Mouse (Mus musculus) lung, embryonic 14.5 days (tissue): ENCODE measurements around the gene Adamts18. TPM values are rescaled to one million over a fixed set of nuclear protein-coding genes. Genes with fewer than 3 reads are reported as not detected.

ENCODE experiments used
- ATAC-seq: fragments of 200-750 bp; cut with Nextera tagmentation; 2 replicates; pipeline ENCODE4 v1.8.0; 2017; ENCODE audit warnings: mild to moderate bottlenecking, moderate TSS enrichment, moderate library complexity; ENCODE audit not compliant: insufficient read depth
- DNase-seq: peaks from one replicate; pipeline ENCODE4 v3.0.0-alpha.2; 2015
- H3K27ac ChIP-seq: fragments of 300-500 bp; sonication (generic); 2 replicates; pipeline ENCODE4 v1.5.1; 2014; ENCODE audit warnings: low read depth, mild to moderate bottlenecking, moderate library complexity
- H3K27me3 ChIP-seq: fragments of 300-500 bp; sonication (generic); 2 replicates; pipeline ENCODE4 v1.6.1; 2014; ENCODE audit warnings: low read length, control low read depth; ENCODE audit not compliant: insufficient read depth
- H3K36me3 ChIP-seq: fragments of 300-500 bp; sonication (generic); 2 replicates; pipeline ENCODE4 v1.6.1; 2014; ENCODE audit warnings: control low read depth; ENCODE audit not compliant: insufficient read depth
- H3K4me1 ChIP-seq: fragments of 300-500 bp; sonication (generic); 2 replicates; pipeline ENCODE4 v1.6.1; 2014; ENCODE audit warnings: antibody characterized with exemption, control low read depth; ENCODE audit not compliant: insufficient read depth
- H3K4me2 ChIP-seq: fragments of 300-500 bp; sonication (generic); 2 replicates; pipeline ENCODE4 v1.6.1; 2014; ENCODE audit warnings: mild to moderate bottlenecking
- H3K4me3 ChIP-seq: fragments of 300-500 bp; sonication (generic); 2 replicates; pipeline ENCODE4 v1.5.1; 2014; ENCODE audit warnings: low read depth, low read length
- H3K9ac ChIP-seq: fragments of 300-500 bp; sonication (generic); 2 replicates; pipeline ENCODE4 v1.6.1; 2014
- H3K9me3 ChIP-seq: fragments of 300-500 bp; sonication (generic); 2 replicates; pipeline ENCODE4 v1.6.1; 2016; ENCODE audit warnings: low read depth, low read length, control low read depth
- CTCF ChIP-seq: IDR thresholded peaks from 2 replicates; pipeline ENCODE4 v1.5.1; 2016; ENCODE audit warnings: antibody characterized with exemption, low read depth
- WGBS: fragments of 180-500 bp; shearing (Covaris S2); extraction: QIAGEN DNeasy Blood & Tissue Kit; methylation state at CpG from one replicate; pipeline ENCODE4 v1.1.7; 2014; 5-methylcytosine and 5-hydroxymethylcytosine counted together
- polyA plus RNA-seq: library from polyadenylated mRNA; unstranded; fragments of >200 nt; fragmentation: Nextera tagmentation; extraction: Ambion mirVana; gene quantifications from 2 replicates; pipeline ENCODE4 v1.2.1, GENCODE M21; 2014

The Adamts18 gene
- polyA plus RNA-seq, 1 experiment from 2014 or later = 13.1 TPM

- no peaks in the 10 kb centered on the region for H3K36me3 ChIP-seq
- H3K4me1 ChIP-seq = no peaks in the 10 kb centered on the region
- TF ChIP-seq CTCF = no peak
- H3K9me3 ChIP-seq = no peaks in the 10 kb centered on the region
- peak; percentile 69 for ATAC-seq
- WGBS = 37% methylated on average over 2 of the region's 2 CpGs
- DNase-seq = peak; percentile 41
- H3K27ac ChIP-seq = no peak overlapping the region
- no peak overlapping the region for H3K4me2 ChIP-seq
- H3K27me3 ChIP-seq = no peaks in the 10 kb centered on the region
- H3K4me3 ChIP-seq = no peak overlapping the region
- no peak overlapping the region for H3K9ac ChIP-seq
Measured at GRCm38 (mm10) chr8:113675281-113675680, 173.3 kb downstream of the Adamts18 start.

- H3K9ac ChIP-seq = no peak overlapping the region
- WGBS = 32% methylated on average over 3 of the region's 3 CpGs
- TF ChIP-seq CTCF = no peak
- no peaks in the 10 kb centered on the region for H3K36me3 ChIP-seq
- no peaks in the 10 kb centered on the region for H3K27me3 ChIP-seq
- H3K9me3 ChIP-seq = no peaks in the 10 kb centered on the region
- no peak overlapping the region for H3K4me3 ChIP-seq
- DNase-seq = no peak
- no peak overlapping the region for H3K4me2 ChIP-seq
- no peak overlapping the region for H3K27ac ChIP-seq
- ATAC-seq = no peak
- no peaks in the 10 kb centered on the region for H3K4me1 ChIP-seq
Measured at GRCm38 (mm10) chr8:113674611-113675010, 173.9 kb downstream of the Adamts18 start.

DNA sequence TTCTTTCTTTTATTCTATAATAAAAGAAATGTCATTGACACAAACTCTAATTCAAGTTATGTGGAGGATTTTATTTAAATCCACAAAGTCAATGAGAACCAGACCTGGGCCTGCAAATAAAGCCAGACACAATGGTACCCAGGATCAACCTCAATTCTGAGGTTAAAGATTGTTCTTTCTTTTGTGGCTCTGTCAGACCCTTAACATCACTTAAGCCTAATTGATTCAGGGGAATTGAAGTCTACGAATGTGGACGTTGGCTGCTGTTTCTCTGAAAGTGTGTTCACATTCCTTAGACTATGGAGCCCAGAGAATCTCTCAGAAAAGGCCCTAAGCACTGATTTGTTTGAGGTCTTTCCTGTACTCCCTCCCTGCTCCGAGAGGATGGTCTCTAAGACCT is 175.2 kb downstream of the Adamts18 start:
- Histone ChIP-seq H3K27me3 (no peaks in the 10 kb centered on the region), H3K9ac (no peak overlapping the region), H3K9me3 (no peaks in the 10 kb centered on the region), H3K4me1 (no peaks in the 10 kb centered on the region), H3K4me3 (no peak overlapping the region), H3K4me2 (no peak overlapping the region), H3K36me3 (no peaks in the 10 kb centered on the region), H3K27ac (no peak overlapping the region)
- no peak for TF ChIP-seq CTCF
- ATAC-seq (no peak), DNase-seq (no peak)
- whole genome bisulfite sequencing = 43% methylated on average over 3 of the region's 3 CpGs

DNA sequence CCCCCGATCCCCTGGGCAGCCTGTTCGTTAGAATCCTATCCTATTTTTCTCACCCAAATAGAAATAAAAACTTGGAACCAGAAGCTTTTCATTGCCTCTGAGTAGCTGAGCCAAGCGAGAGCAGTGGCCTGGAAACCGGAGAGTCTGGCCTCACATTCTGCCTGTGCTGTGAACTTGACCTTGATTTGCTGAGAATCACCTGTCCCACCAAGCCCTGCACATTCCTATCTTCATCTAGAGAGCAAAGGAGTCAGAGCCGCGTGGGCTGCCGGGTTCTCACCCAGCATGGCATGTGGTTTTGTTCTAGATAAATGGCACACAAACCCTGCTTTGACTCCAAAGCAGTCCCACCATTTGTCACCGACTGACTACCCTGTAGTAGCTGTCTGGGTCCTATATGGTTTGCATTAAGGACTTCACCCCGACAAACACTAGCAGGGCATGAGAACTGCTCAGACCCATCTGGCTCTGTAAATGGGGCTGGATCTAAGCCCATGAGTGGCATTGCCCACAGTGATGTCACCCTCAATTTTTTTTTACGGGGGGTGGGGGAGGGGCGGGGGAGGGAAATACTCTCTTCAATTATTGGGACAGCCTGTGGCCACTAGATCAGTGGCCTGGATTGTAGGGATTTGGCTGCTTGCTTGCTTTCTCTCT is 175.8 kb downstream of the Adamts18 start:
- no peaks in the 10 kb centered on the region for H3K9me3 ChIP-seq
- H3K36me3 ChIP-seq = no peaks in the 10 kb centered on the region
- no peak for ATAC-seq
- H3K4me2 ChIP-seq = no peak overlapping the region
- H3K27ac ChIP-seq = no peak overlapping the region
- no peak for DNase-seq
- no peaks in the 10 kb centered on the region for H3K4me1 ChIP-seq
- H3K27me3 ChIP-seq = no peaks in the 10 kb centered on the region
- no peak overlapping the region for H3K9ac ChIP-seq
- TF ChIP-seq CTCF = no peak
- no peak overlapping the region for H3K4me3 ChIP-seq
- WGBS = 69% methylated on average over 11 of the region's 11 CpGs

GRCm38 (mm10) chr8:113669924-113670323 is 178.6 kb downstream of the Adamts18 start:
- Histone ChIP-seq H3K36me3 (no peaks in the 10 kb centered on the region), H3K4me3 (no peak overlapping the region), H3K9ac (no peak overlapping the region), H3K4me2 (no peak overlapping the region), H3K27me3 (no peaks in the 10 kb centered on the region), H3K9me3 (no peaks in the 10 kb centered on the region), H3K27ac (no peak overlapping the region), H3K4me1 (no peaks in the 10 kb centered on the region)
- DNase-seq (no peak), ATAC-seq (no peak)
- no peak for TF ChIP-seq CTCF
- 69% methylated on average over 10 of the region's 10 CpGs for WGBS

- TF ChIP-seq CTCF = no peak
- Histone ChIP-seq H3K27ac (no peak overlapping the region), H3K9ac (no peak overlapping the region), H3K36me3 (no peaks in the 10 kb centered on the region), H3K4me3 (no peak overlapping the region), H3K9me3 (no peaks in the 10 kb centered on the region), H3K4me2 (no peak overlapping the region), H3K27me3 (no peaks in the 10 kb centered on the region), H3K4me1 (no peaks in the 10 kb centered on the region)
- no peak for ATAC-seq
- 69% methylated on average over 16 of the region's 16 CpGs for WGBS
- no peak for DNase-seq
Measured at GRCm38 (mm10) chr8:113666714-113667432, 181.7 kb downstream of the Adamts18 start.

DNA sequence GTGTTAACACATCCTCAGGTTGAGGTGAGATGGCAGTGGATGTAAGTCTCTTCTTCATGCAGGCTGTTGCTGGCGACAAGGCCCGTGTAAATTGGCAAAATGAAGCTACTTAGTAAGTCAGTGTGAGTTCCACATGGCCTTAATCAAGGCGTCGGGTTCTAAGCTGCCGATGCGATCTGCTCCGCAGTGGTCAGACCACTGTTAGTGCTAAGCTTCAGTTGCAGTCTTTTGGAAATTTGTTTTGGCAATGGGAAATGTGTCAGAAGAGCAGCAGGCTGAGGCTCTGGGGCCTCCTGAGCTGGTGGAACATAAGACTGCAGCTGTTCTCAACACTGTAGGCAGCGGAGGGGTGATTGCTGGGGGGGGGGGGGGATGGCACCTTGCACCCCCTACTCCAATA is 182.6 kb downstream of the Adamts18 start:
- no peaks in the 10 kb centered on the region for H3K27me3 ChIP-seq
- H3K4me2 ChIP-seq = no peak overlapping the region
- TF ChIP-seq CTCF = no peak
- no peak overlapping the region for H3K4me3 ChIP-seq
- H3K36me3 ChIP-seq = no peaks in the 10 kb centered on the region
- no peak for DNase-seq
- H3K9ac ChIP-seq = no peak overlapping the region
- WGBS = 52% methylated on average over 8 of the region's 8 CpGs
- no peaks in the 10 kb centered on the region for H3K9me3 ChIP-seq
- H3K4me1 ChIP-seq = no peaks in the 10 kb centered on the region
- H3K27ac ChIP-seq = no peak overlapping the region
- no peak for ATAC-seq
